Mouse (Mus musculus): ENCODE data around the gene Gm29609. TPM values are rescaled to one million over a fixed set of nuclear protein-coding genes. Genes with fewer than 3 reads are reported as not detected.

Gene Gm29609
- polyA plus RNA-seq, 1 experiment from 2014 or later = 0.53 TPM

GRCm38 (mm10) chr5:31188223-31188840 lies 8.6 kb upstream of the Gm29609 start:
- DNase-seq (ENCODE audit: low spot score) (peak; percentile 24), ATAC-seq (replicated peaks; ENCODE audit: low FRiP score, low read depth) (no peak)
- Histone ChIP-seq H3K9ac (ENCODE audit: low read depth, low read length) (no peak overlapping the region), H3K4me2 (ENCODE audit: low read length) (no peak overlapping the region), H3K4me3 (replicated peaks; ENCODE audit: low read depth, low read length) (no peak overlapping the region), H3K36me3 (ENCODE audit: insufficient read depth, low read length) (peaks cover 36% of the 10 kb centered on the region), H3K4me1 (replicated peaks; ENCODE audit: insufficient read depth, low read length) (peaks cover 7% of the 10 kb centered on the region; the same call in 1 of the 2 replicates), H3K9me3 (replicated peaks; ENCODE audit: low read length) (no peaks in the 10 kb centered on the region), H3K27ac (no peak overlapping the region), H3K27me3 (ENCODE audit: insufficient read depth, low read length) (no peaks in the 10 kb centered on the region)
- 71% methylated on average over 4 of the region's 4 CpGs for WGBS
- TF ChIP-seq CTCF (IDR thresholded peaks at IDR 0.05; ENCODE audit: low read depth) = peak; percentile 59

- Histone ChIP-seq H3K36me3 (ENCODE audit: insufficient read depth, low read length) (peaks cover 16% of the 10 kb centered on the region), H3K27ac (no peak overlapping the region), H3K9ac (ENCODE audit: low read depth, low read length) (no peak overlapping the region), H3K4me2 (ENCODE audit: low read length) (no peak overlapping the region), H3K27me3 (ENCODE audit: insufficient read depth, low read length) (no peaks in the 10 kb centered on the region), H3K4me3 (replicated peaks; ENCODE audit: low read depth, low read length) (no peak overlapping the region), H3K4me1 (replicated peaks; ENCODE audit: insufficient read depth, low read length) (no peaks in the 10 kb centered on the region), H3K9me3 (replicated peaks; ENCODE audit: low read length) (no peaks in the 10 kb centered on the region)
- no peak for TF ChIP-seq CTCF (IDR thresholded peaks at IDR 0.05; ENCODE audit: low read depth)
- 59% methylated on average over 4 of the region's 4 CpGs for WGBS
- ATAC-seq (replicated peaks; ENCODE audit: low FRiP score, low read depth) = no peak
- no peak for DNase-seq (ENCODE audit: low spot score)
Observed at GRCm38 (mm10) chr5:31183678-31184077, 4.0 kb upstream of the Gm29609 start.

GRCm38 (mm10) chr5:31181183-31181770 lies 1.6 kb upstream of the Gm29609 start:
- TF ChIP-seq CTCF (IDR thresholded peaks at IDR 0.05; ENCODE audit: low read depth) = no peak
- ATAC-seq (replicated peaks; ENCODE audit: low FRiP score, low read depth) (no peak), DNase-seq (ENCODE audit: low spot score) (no peak)
- Histone ChIP-seq H3K4me1 (replicated peaks; ENCODE audit: insufficient read depth, low read length) (no peaks in the 10 kb centered on the region), H3K4me2 (ENCODE audit: low read length) (no peak overlapping the region), H3K27ac (no peak overlapping the region), H3K36me3 (ENCODE audit: insufficient read depth, low read length) (no peaks in the 10 kb centered on the region), H3K9me3 (replicated peaks; ENCODE audit: low read length) (no peaks in the 10 kb centered on the region), H3K9ac (ENCODE audit: low read depth, low read length) (no peak overlapping the region), H3K4me3 (replicated peaks; ENCODE audit: low read depth, low read length) (no peak overlapping the region), H3K27me3 (ENCODE audit: insufficient read depth, low read length) (no peaks in the 10 kb centered on the region)
- WGBS = 93% methylated on average over 9 of the region's 9 CpGs

- Histone ChIP-seq H3K9me3 (replicated peaks; ENCODE audit: low read length) (no peaks in the 10 kb centered on the region), H3K27ac (peak overlapping the region; percentile 98), H3K4me2 (ENCODE audit: low read length) (peak overlapping the region; percentile 85), H3K4me3 (replicated peaks; ENCODE audit: low read depth, low read length) (peak overlapping the region; percentile 91), H3K4me1 (replicated peaks; ENCODE audit: insufficient read depth, low read length) (no peaks in the 10 kb centered on the region), H3K27me3 (ENCODE audit: insufficient read depth, low read length) (no peaks in the 10 kb centered on the region), H3K36me3 (ENCODE audit: insufficient read depth, low read length) (peaks cover 2% of the 10 kb centered on the region; the same call in 1 of the 2 replicates), H3K9ac (ENCODE audit: low read depth, low read length) (peak overlapping the region; percentile 83)
- peak; percentile 27 for ATAC-seq (replicated peaks; ENCODE audit: low FRiP score, low read depth)
- WGBS = under 1% methylated on average over 25 of the region's 25 CpGs
- DNase-seq (ENCODE audit: low spot score) = no peak
- TF ChIP-seq CTCF (IDR thresholded peaks at IDR 0.05; ENCODE audit: low read depth) = no peak
Observed at GRCm38 (mm10) chr5:31179301-31179765, 378 bp downstream of the Gm29609 start.

GRCm38 (mm10) chr5:31168630-31169029 lies 11.1 kb downstream of the Gm29609 start:
- Histone ChIP-seq H3K9me3 (replicated peaks; ENCODE audit: low read length) (no peaks in the 10 kb centered on the region), H3K36me3 (ENCODE audit: insufficient read depth, low read length) (peaks cover 77% of the 10 kb centered on the region), H3K4me2 (ENCODE audit: low read length) (no peak overlapping the region), H3K9ac (ENCODE audit: low read depth, low read length) (no peak overlapping the region), H3K27me3 (ENCODE audit: insufficient read depth, low read length) (no peaks in the 10 kb centered on the region), H3K27ac (no peak overlapping the region), H3K4me3 (replicated peaks; ENCODE audit: low read depth, low read length) (no peak overlapping the region), H3K4me1 (replicated peaks; ENCODE audit: insufficient read depth, low read length) (no peaks in the 10 kb centered on the region)
- ATAC-seq (replicated peaks; ENCODE audit: low FRiP score, low read depth) (no peak), DNase-seq (ENCODE audit: low spot score) (no peak)
- 92% methylated on average over 4 of the region's 4 CpGs for WGBS
- no peak for TF ChIP-seq CTCF (IDR thresholded peaks at IDR 0.05; ENCODE audit: low read depth)

GRCm38 (mm10) chr5:31164878-31165277 lies 14.8 kb downstream of the Gm29609 start:
- no peak for DNase-seq (ENCODE audit: low spot score)
- Histone ChIP-seq H3K9ac (ENCODE audit: low read depth, low read length) (no peak overlapping the region), H3K4me1 (replicated peaks; ENCODE audit: insufficient read depth, low read length) (no peaks in the 10 kb centered on the region), H3K4me3 (replicated peaks; ENCODE audit: low read depth, low read length) (no peak overlapping the region), H3K27ac (no peak overlapping the region), H3K4me2 (ENCODE audit: low read length) (no peak overlapping the region), H3K27me3 (ENCODE audit: insufficient read depth, low read length) (no peaks in the 10 kb centered on the region), H3K9me3 (replicated peaks; ENCODE audit: low read length) (no peaks in the 10 kb centered on the region), H3K36me3 (ENCODE audit: insufficient read depth, low read length) (peaks cover 79% of the 10 kb centered on the region)
- no peak for TF ChIP-seq CTCF (IDR thresholded peaks at IDR 0.05; ENCODE audit: low read depth)
- 90% methylated on average over 1 of the region's 1 CpGs for WGBS
- no peak for ATAC-seq (replicated peaks; ENCODE audit: low FRiP score, low read depth)

Measured in kidney, postnatal 0 days (tissue).